Mouse (Mus musculus) lung, embryonic 16.5 days (tissue): Measurements from ENCODE around the gene Kazn. TPM values are rescaled to one million over a fixed set of nuclear protein-coding genes. Genes with fewer than 3 reads are reported as not detected.

ENCODE experiments used
- ATAC-seq: fragments of 200-750 bp; cut with Nextera tagmentation; 2 replicates; pipeline ENCODE4 v1.8.0; 2017; ENCODE audit warnings: low read depth, mild to moderate bottlenecking, moderate library complexity
- H3K27ac ChIP-seq: fragments of 300-500 bp; sonication (generic); 2 replicates; pipeline ENCODE4 v1.5.1; 2014; ENCODE audit warnings: mild to moderate bottlenecking, control low read depth, low read length
- H3K27me3 ChIP-seq: fragments of 300-500 bp; sonication (generic); 2 replicates; pipeline ENCODE4 v1.6.1; 2014; ENCODE audit warnings: low read depth, low read length, mixed read lengths; ENCODE audit not compliant: control insufficient read depth, insufficient read depth
- H3K36me3 ChIP-seq: fragments of 300-500 bp; sonication (generic); 2 replicates; pipeline ENCODE4 v1.6.1; 2014; ENCODE audit warnings: low read length; ENCODE audit not compliant: control insufficient read depth, insufficient read depth
- H3K4me1 ChIP-seq: fragments of 300-500 bp; sonication (generic); replicated peaks from 2 replicates; pipeline ENCODE4 v1.6.1; 2014; ENCODE audit warnings: low read length, mixed read lengths; ENCODE audit not compliant: control insufficient read depth, insufficient read depth
- H3K4me2 ChIP-seq: fragments of 300-500 bp; sonication (generic); 2 replicates; pipeline ENCODE4 v1.6.1; 2014; ENCODE audit warnings: low read depth, low read length, control low read depth
- H3K4me3 ChIP-seq: fragments of 300-500 bp; sonication (generic); 2 replicates; pipeline ENCODE4 v1.5.1; 2014; ENCODE audit warnings: mild to moderate bottlenecking, low read length, control low read depth
- H3K9ac ChIP-seq: fragments of 300-500 bp; sonication (generic); 2 replicates; pipeline ENCODE4 v1.6.1; 2014; ENCODE audit warnings: low read length, control low read depth
- H3K9me3 ChIP-seq: fragments of 300-500 bp; sonication (generic); 2 replicates; pipeline ENCODE4 v1.6.1; 2016; ENCODE audit warnings: low read length; ENCODE audit not compliant: control insufficient read depth
- WGBS: fragments of 180-500 bp; shearing (Covaris S2); extraction: QIAGEN DNeasy Blood & Tissue Kit; methylation state at CpG from one replicate; pipeline ENCODE4 v1.1.7; 2014; 5-methylcytosine and 5-hydroxymethylcytosine counted together
- polyA plus RNA-seq: library from polyadenylated mRNA; unstranded; fragments of >200 nt; fragmentation: Nextera tagmentation; extraction: Ambion mirVana; gene quantifications from 2 replicates; pipeline ENCODE4 v1.2.1, GENCODE M21; 2015

Gene Kazn
- polyA plus RNA-seq, 1 experiment from 2014 or later = 11.4 TPM

DNA sequence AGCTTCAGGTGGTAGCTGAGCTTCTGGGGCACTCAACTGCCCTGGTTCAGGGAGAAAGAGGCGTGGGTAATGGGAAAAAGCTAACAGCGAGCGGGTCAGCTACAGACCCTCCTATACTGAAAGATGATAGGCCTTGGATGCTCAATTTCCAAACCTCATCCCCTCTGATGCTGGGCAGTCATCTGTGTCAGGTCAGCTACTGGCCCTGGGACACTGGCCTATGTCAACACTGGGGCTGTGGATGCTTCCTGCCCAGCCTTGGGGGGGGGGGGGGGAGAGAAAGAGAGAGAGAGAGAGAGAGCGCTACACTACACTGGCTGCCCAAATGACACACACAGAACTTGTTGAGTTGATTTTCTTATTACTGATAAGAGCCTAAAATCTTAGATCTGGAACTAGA lies 28.6 kb upstream of the Kazn start:
- ATAC-seq = no peak
- H3K9ac ChIP-seq = no peak overlapping the region
- 65% methylated on average over 4 of the region's 4 CpGs for WGBS
- peaks cover 3% of the 10 kb centered on the region; the same call in 1 of the 2 replicates for H3K9me3 ChIP-seq
- no peak overlapping the region for H3K27ac ChIP-seq
- no peaks in the 10 kb centered on the region for H3K27me3 ChIP-seq
- H3K4me1 ChIP-seq = no peaks in the 10 kb centered on the region
- no peaks in the 10 kb centered on the region for H3K36me3 ChIP-seq
- no peak overlapping the region for H3K4me3 ChIP-seq
- H3K4me2 ChIP-seq = no peak overlapping the region

DNA sequence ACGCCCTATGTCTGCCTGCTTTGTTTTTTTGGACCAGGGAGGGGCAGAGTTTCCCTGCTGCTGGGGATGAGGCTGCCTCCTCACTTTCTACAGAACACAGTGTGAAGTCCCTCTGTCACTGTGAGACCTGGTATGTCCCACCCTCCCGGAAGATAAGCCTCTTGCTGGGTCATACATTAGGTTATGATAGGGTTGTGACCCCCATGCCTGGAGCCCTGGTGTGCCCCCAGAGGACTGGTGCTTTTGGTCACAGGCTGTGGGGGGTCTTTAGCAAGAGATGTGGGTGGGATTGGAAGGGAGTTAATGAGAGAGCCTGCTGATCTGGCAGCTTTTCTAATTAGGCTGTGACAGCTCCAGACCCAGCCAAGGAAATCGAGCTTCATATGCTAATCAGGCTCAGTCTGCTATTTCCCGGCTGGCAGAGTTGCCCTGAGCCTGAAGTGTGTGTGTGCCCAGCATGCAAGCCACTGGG lies 28.2 kb upstream of the Kazn start:
- H3K9ac ChIP-seq = no peak overlapping the region
- H3K9me3 ChIP-seq = peaks cover 3% of the 10 kb centered on the region; the same call in 1 of the 2 replicates
- no peaks in the 10 kb centered on the region for H3K27me3 ChIP-seq
- no peak overlapping the region for H3K27ac ChIP-seq
- no peak overlapping the region for H3K4me2 ChIP-seq
- ATAC-seq = no peak
- H3K36me3 ChIP-seq = no peaks in the 10 kb centered on the region
- H3K4me3 ChIP-seq = no peak overlapping the region
- H3K4me1 ChIP-seq = no peaks in the 10 kb centered on the region
- 19% methylated on average over 4 of the region's 4 CpGs for WGBS

DNA sequence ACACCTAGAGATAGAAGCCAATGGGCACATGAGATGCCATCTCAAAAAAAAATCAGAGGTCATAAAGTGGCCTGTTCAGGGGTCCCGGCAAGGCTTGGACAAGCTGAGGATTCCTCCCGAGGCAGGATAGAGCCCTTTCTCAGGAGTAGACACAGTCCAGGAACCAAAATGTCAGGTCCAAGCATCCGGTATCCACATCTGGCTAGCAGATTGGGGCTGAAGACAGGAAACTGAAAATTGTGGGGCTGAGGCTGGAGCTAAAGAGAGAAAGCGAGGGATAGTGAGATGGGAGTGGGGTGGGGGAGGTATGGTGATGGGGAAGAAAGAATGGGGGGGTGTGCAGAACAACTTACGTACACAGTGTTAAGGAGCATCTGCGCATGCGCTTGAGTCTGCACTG lies 25.1 kb upstream of the Kazn start:
- no peak for ATAC-seq
- Histone ChIP-seq H3K9ac (no peak overlapping the region), H3K9me3 (peaks cover 3% of the 10 kb centered on the region; the same call in 1 of the 2 replicates), H3K4me1 (no peaks in the 10 kb centered on the region), H3K4me3 (no peak overlapping the region), H3K36me3 (no peaks in the 10 kb centered on the region), H3K27ac (no peak overlapping the region), H3K27me3 (no peaks in the 10 kb centered on the region), H3K4me2 (no peak overlapping the region)
- 87% methylated on average over 7 of the region's 7 CpGs for WGBS

- no peak for ATAC-seq
- H3K4me3 ChIP-seq = no peak overlapping the region
- no peaks in the 10 kb centered on the region for H3K36me3 ChIP-seq
- no peak overlapping the region for H3K4me2 ChIP-seq
- H3K9me3 ChIP-seq = peaks cover 3% of the 10 kb centered on the region; the same call in 1 of the 2 replicates
- WGBS = 37% methylated on average over 4 of the region's 4 CpGs
- H3K4me1 ChIP-seq = 0 out of 2 replicates have a peak, but pooled peaks cover 1% of the 10 kb centered on the region
- no peaks in the 10 kb centered on the region for H3K27me3 ChIP-seq
- H3K27ac ChIP-seq = no peak overlapping the region
- no peak overlapping the region for H3K9ac ChIP-seq
Measured at GRCm38 (mm10) chr4:142261725-142262124, 22.5 kb upstream of the Kazn start.

DNA sequence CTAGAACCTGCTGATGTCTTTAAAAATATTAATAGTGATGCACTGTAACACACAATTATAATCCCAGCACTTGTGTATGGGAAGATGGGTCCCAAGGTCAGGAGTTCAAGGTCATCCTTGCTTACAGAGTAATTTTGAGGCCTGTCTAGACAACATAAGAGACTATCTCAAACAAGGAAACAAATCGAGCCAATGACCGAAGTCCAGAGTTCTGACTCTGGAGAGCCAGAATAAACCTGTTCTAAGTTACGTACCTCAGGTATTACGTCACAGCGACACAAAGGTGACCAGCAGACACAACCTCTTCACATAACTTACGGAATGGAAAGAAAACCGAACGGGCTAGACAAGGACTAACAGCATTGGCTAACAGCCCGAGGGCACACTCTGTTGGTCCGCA lies 19.5 kb upstream of the Kazn start:
- whole genome bisulfite sequencing = 91% methylated on average over 10 of the region's 10 CpGs
- peaks cover 4% of the 10 kb centered on the region; the same call in 1 of the 2 replicates for H3K9me3 ChIP-seq
- H3K4me1 ChIP-seq = peaks cover 6% of the 10 kb centered on the region; the same call in 1 of the 2 replicates
- ATAC-seq = no peak
- no peaks in the 10 kb centered on the region for H3K27me3 ChIP-seq
- H3K27ac ChIP-seq = no peak overlapping the region
- no peaks in the 10 kb centered on the region for H3K36me3 ChIP-seq
- H3K4me2 ChIP-seq = no peak overlapping the region
- no peak overlapping the region for H3K4me3 ChIP-seq
- H3K9ac ChIP-seq = no peak overlapping the region

- Histone ChIP-seq H3K4me1 (peaks cover 6% of the 10 kb centered on the region; the same call in 1 of the 2 replicates), H3K36me3 (no peaks in the 10 kb centered on the region), H3K9ac (no peak overlapping the region), H3K4me2 (no peak overlapping the region), H3K27ac (no peak overlapping the region), H3K9me3 (peaks cover 4% of the 10 kb centered on the region; the same call in 1 of the 2 replicates), H3K27me3 (no peaks in the 10 kb centered on the region), H3K4me3 (no peak overlapping the region)
- WGBS = 69% methylated on average over 6 of the region's 6 CpGs
- no peak for ATAC-seq
Measured at GRCm38 (mm10) chr4:142254088-142254487, 14.9 kb upstream of the Kazn start.

- Histone ChIP-seq H3K9ac (no peak overlapping the region), H3K4me3 (no peak overlapping the region), H3K27ac (no peak overlapping the region), H3K4me2 (no peak overlapping the region), H3K9me3 (peaks cover 4% of the 10 kb centered on the region; the same call in 1 of the 2 replicates), H3K36me3 (no peaks in the 10 kb centered on the region), H3K4me1 (peaks cover 4% of the 10 kb centered on the region; the same call in 1 of the 2 replicates), H3K27me3 (no peaks in the 10 kb centered on the region)
- ATAC-seq = no peak
- whole genome bisulfite sequencing = 43% methylated on average over 12 of the region's 12 CpGs
Measured at GRCm38 (mm10) chr4:142251471-142252354, 12.5 kb upstream of the Kazn start.

GRCm38 (mm10) chr4:142250054-142250453 lies 10.9 kb upstream of the Kazn start:
- Histone ChIP-seq H3K4me3 (no peak overlapping the region), H3K9ac (no peak overlapping the region), H3K27ac (no peak overlapping the region), H3K36me3 (no peaks in the 10 kb centered on the region), H3K4me2 (no peak overlapping the region), H3K4me1 (no peaks in the 10 kb centered on the region), H3K27me3 (no peaks in the 10 kb centered on the region), H3K9me3 (peaks cover 4% of the 10 kb centered on the region; the same call in 1 of the 2 replicates)
- WGBS = 86% methylated on average over 8 of the region's 8 CpGs
- no peak for ATAC-seq

DNA sequence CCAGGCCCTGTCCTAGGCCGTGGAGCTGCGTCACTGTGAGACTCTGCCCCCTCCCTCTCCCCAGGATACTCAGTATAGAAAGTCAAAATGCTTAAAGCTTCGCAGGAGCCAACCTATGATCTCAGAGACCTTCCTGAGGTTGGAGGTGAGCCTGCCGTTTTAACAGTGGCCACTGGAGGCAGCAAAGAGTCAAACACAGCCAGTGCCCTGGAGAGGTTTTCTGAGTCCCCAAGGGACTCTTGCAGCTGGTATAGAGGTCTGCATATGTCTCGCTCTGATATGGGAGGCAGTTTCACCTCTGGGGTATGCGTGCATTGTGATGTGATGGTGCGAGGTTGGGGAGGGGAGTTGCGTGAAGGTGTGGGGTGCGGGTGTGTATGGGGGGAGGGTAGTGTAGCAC lies 10.2 kb upstream of the Kazn start:
- Histone ChIP-seq H3K36me3 (no peaks in the 10 kb centered on the region), H3K27ac (no peak overlapping the region), H3K4me3 (no peak overlapping the region), H3K9me3 (peaks cover 4% of the 10 kb centered on the region; the same call in 1 of the 2 replicates), H3K9ac (no peak overlapping the region), H3K4me1 (no peaks in the 10 kb centered on the region), H3K27me3 (no peaks in the 10 kb centered on the region), H3K4me2 (no peak overlapping the region)
- peak; percentile 42 for ATAC-seq
- 19% methylated on average over 9 of the region's 9 CpGs for WGBS
